Mouse (Mus musculus): ENCODE data around the gene Myo1a. TPM values are rescaled to one million over a fixed set of nuclear protein-coding genes. Genes with fewer than 3 reads are reported as not detected.

The Myo1a gene
- polyA plus RNA-seq, 1 experiment from 2014 or later: 0.29 TPM

GRCm38 (mm10) chr10:127763914-127764680 lies 59.1 kb downstream of the Myo1a start:
- no peaks in the 10 kb centered on the region for H3K9me3 ChIP-seq (replicated peaks)
- H3K9ac ChIP-seq: no peak overlapping the region
- no peak overlapping the region for H3K4me3 ChIP-seq
- no peaks in the 10 kb centered on the region for H3K36me3 ChIP-seq
- no peak for ATAC-seq (replicated peaks; ENCODE audit: insufficient number of reproducible peaks, insufficient read depth, low FRiP score, low read depth)
- WGBS: 62% methylated on average over 12 of the region's 12 CpGs
- H3K27me3 ChIP-seq: no peaks in the 10 kb centered on the region
- H3K4me2 ChIP-seq: no peak overlapping the region
- H3K27ac ChIP-seq: no peak overlapping the region
- H3K4me1 ChIP-seq (replicated peaks): no peaks in the 10 kb centered on the region

- no peaks in the 10 kb centered on the region for H3K36me3 ChIP-seq
- H3K4me1 ChIP-seq (replicated peaks): no peaks in the 10 kb centered on the region
- no peaks in the 10 kb centered on the region for H3K9me3 ChIP-seq (replicated peaks)
- 63% methylated on average over 1 of the region's 1 CpGs for WGBS
- H3K4me2 ChIP-seq: no peak overlapping the region
- H3K27me3 ChIP-seq: no peaks in the 10 kb centered on the region
- ATAC-seq (replicated peaks; ENCODE audit: insufficient number of reproducible peaks, insufficient read depth, low FRiP score, low read depth): no peak
- H3K4me3 ChIP-seq: no peak overlapping the region
- no peak overlapping the region for H3K27ac ChIP-seq
- no peak overlapping the region for H3K9ac ChIP-seq
These were observed 61.6 kb downstream of the Myo1a start for GRCm38 (mm10) chr10:127766564-127766963.

Other genes with a start within 250 kb of the Myo1a start
- gene Stac3, start 203.5 kb upstream of the Myo1a start, polyA plus RNA-seq (2015; fragmentation: Nextera tagmentation; extraction: Ambion mirVana): 0.62 and 1.1 TPM in 2 replicates
- gene Ndufa4l2, start 190.2 kb upstream of the Myo1a start, polyA plus RNA-seq (2015; fragmentation: Nextera tagmentation; extraction: Ambion mirVana): 49.7 and 53.6 TPM in 2 replicates
- gene Shmt2, start 182.7 kb upstream of the Myo1a start, polyA plus RNA-seq (2015; fragmentation: Nextera tagmentation; extraction: Ambion mirVana): 89.8 and 106 TPM in 2 replicates
- gene Nxph4, start 170.6 kb upstream of the Myo1a start, polyA plus RNA-seq (2015; fragmentation: Nextera tagmentation; extraction: Ambion mirVana): 1.2 and 2.9 TPM in 2 replicates
- 31.2 and 43.1 TPM in 2 replicates for gene Lrp1, start 84.0 kb upstream of the Myo1a start, polyA plus RNA-seq (2015; fragmentation: Nextera tagmentation; extraction: Ambion mirVana)
- gene Stat6, start 62.2 kb upstream of the Myo1a start, polyA plus RNA-seq (2015; fragmentation: Nextera tagmentation; extraction: Ambion mirVana): 26.2 and 33.5 TPM in 2 replicates
- gene Nemp1, start 38.3 kb upstream of the Myo1a start, polyA plus RNA-seq (2015; fragmentation: Nextera tagmentation; extraction: Ambion mirVana): 7.8 and 8.9 TPM in 2 replicates
- 10.9 and 14.9 TPM in 2 replicates for gene Nab2, start 36.6 kb upstream of the Myo1a start, polyA plus RNA-seq (2015; fragmentation: Nextera tagmentation; extraction: Ambion mirVana)
- 0.43 and 0.64 TPM in 2 replicates for gene Tac2, start 19.3 kb downstream of the Myo1a start, polyA plus RNA-seq (2015; fragmentation: Nextera tagmentation; extraction: Ambion mirVana)
- gene Zbtb39, start 34.4 kb downstream of the Myo1a start, polyA plus RNA-seq (2015; fragmentation: Nextera tagmentation; extraction: Ambion mirVana): 1.6 TPM in 2 replicates
- 14.1 and 16.3 TPM in 2 replicates for gene Gpr182, start 46.6 kb downstream of the Myo1a start, polyA plus RNA-seq (2015; fragmentation: Nextera tagmentation; extraction: Ambion mirVana)
- gene Rdh1, start 54.6 kb downstream of the Myo1a start, polyA plus RNA-seq (2015; fragmentation: Nextera tagmentation; extraction: Ambion mirVana): 0.03 and 0.05 TPM in 2 replicates
- gene Rdh16f1, start 54.6 kb downstream of the Myo1a start, polyA plus RNA-seq (2015; fragmentation: Nextera tagmentation; extraction: Ambion mirVana): 0.10 TPM in 1 of 2 replicates, not detected in the other
- 0.11 TPM in 1 of 2 replicates, not detected in the other for gene Rdh9, start 71.2 kb downstream of the Myo1a start, polyA plus RNA-seq (2015; fragmentation: Nextera tagmentation; extraction: Ambion mirVana)
- gene Rdh16, start 96.0 kb downstream of the Myo1a start, polyA plus RNA-seq (2015; fragmentation: Nextera tagmentation; extraction: Ambion mirVana): not detected in 2 replicates
- gene Rdh19, start 144.8 kb downstream of the Myo1a start, polyA plus RNA-seq (2015; fragmentation: Nextera tagmentation; extraction: Ambion mirVana): not detected in 2 replicates
- gene Rdh16f2, start 161.3 kb downstream of the Myo1a start, polyA plus RNA-seq (2015; fragmentation: Nextera tagmentation; extraction: Ambion mirVana): not detected in 2 replicates
- 0.11 TPM in 1 of 2 replicates, not detected in the other for gene Rdh7, start 183.6 kb downstream of the Myo1a start, polyA plus RNA-seq (2015; fragmentation: Nextera tagmentation; extraction: Ambion mirVana)
- gene Sdr9c7, start 193.3 kb downstream of the Myo1a start, polyA plus RNA-seq (2015; fragmentation: Nextera tagmentation; extraction: Ambion mirVana): not detected in 2 replicates

All from heart, embryonic 15.5 days (tissue).